Mouse (Mus musculus): Measurements from ENCODE around the gene Ntrk2. TPM values are rescaled to one million over a fixed set of nuclear protein-coding genes. Genes with fewer than 3 reads are reported as not detected.

The Ntrk2 gene
- polyA plus RNA-seq, 1 experiment from 2014 or later, result 3.2 TPM

DNA sequence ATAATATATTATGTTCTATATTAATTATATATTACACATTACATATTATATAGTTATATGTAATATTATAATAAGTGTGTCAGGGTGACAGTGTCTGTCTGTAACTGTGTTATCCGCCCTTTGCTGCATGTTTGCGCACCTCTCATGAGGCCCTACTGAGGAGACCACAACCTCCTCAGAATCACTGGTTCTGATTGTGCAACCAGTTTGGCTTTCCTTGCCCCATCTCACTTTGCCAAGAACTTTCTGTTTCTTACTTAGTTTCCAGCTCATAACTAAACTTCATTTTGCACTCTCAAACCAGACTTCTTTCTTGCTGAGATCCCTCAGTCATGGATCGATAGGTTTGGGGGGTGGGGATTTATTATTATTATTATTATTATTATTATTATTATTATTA lies 120.8 kb downstream of the Ntrk2 start:
- 93% methylated on average over 3 of the region's 3 CpGs for WGBS
- no peak overlapping the region for H3K27ac ChIP-seq (ENCODE audit: low read length)
- no peak overlapping the region for H3K4me2 ChIP-seq (ENCODE audit: low read depth, low read length)
- H3K9ac ChIP-seq (ENCODE audit: low read length), result no peak overlapping the region
- no peaks in the 10 kb centered on the region for H3K4me1 ChIP-seq (replicated peaks; ENCODE audit: control insufficient read depth, insufficient read depth, low read length)
- no peak overlapping the region for H3K4me3 ChIP-seq (ENCODE audit: low read length)
- no peaks in the 10 kb centered on the region for H3K36me3 ChIP-seq (ENCODE audit: control insufficient read depth, insufficient read depth, low read length)
- no peaks in the 10 kb centered on the region for H3K27me3 ChIP-seq (ENCODE audit: control insufficient read depth, insufficient read depth, low read depth, low read length)
- ATAC-seq (ENCODE audit: low read depth), result no peak
- no peaks in the 10 kb centered on the region for H3K9me3 ChIP-seq (ENCODE audit: control insufficient read depth, low read length)

- no peaks in the 10 kb centered on the region for H3K4me1 ChIP-seq (replicated peaks; ENCODE audit: control insufficient read depth, insufficient read depth, low read length)
- H3K4me3 ChIP-seq (ENCODE audit: low read length), result no peak overlapping the region
- peak overlapping the region; percentile 11; the same call in 1 of the 2 replicates for H3K4me2 ChIP-seq (ENCODE audit: low read depth, low read length)
- no peak overlapping the region for H3K9ac ChIP-seq (ENCODE audit: low read length)
- WGBS, result 50% methylated on average over 16 of the region's 16 CpGs
- H3K27ac ChIP-seq (ENCODE audit: low read length), result no peak overlapping the region
- ATAC-seq (ENCODE audit: low read depth), result peak; percentile 26; the same call in 1 of the 2 replicates
- no peaks in the 10 kb centered on the region for H3K27me3 ChIP-seq (ENCODE audit: control insufficient read depth, insufficient read depth, low read depth, low read length)
- H3K36me3 ChIP-seq (ENCODE audit: control insufficient read depth, insufficient read depth, low read length), result no peaks in the 10 kb centered on the region
- no peaks in the 10 kb centered on the region for H3K9me3 ChIP-seq (ENCODE audit: control insufficient read depth, low read length)
These were observed 121.4 kb downstream of the Ntrk2 start for GRCm38 (mm10) chr13:58927656-58928226.

DNA sequence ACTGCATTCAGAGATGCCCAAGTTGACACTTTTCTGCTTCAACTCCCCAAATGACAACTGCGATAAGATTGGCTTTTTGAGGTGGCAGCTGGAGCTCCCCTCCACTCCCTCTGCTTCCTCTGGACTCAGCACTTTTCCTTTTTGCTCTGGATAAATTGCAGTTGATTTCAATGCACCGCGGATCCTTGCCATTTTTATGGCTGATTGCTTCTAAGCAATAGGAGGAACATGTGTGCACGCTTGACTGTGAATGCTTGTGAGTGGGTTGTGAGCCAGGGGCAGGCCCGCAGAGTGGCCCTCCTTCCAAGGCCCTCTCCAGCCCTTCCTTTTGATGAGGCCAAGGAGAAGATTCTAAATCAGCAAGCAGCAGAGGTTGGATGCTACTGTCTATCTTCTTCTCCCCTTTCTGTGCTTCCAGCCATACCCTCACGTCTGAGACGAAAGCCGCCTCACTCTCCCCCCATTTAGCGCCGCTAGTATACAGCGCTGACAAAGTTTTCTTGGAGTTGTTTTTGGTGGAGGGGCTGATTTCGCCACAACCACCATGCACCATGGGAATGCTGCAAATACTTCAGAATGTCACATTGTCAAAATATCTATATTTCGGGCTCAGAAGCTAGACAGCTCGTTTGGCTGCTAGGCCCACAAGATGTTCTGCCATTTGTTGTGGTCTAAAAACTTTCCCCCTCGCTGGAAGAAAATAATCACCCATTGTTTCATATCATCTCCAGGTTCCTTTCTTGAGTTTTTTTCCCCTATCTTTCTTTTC lies 122.5 kb downstream of the Ntrk2 start:
- 80% methylated on average over 15 of the region's 15 CpGs for WGBS
- no peak for ATAC-seq (ENCODE audit: low read depth)

DNA sequence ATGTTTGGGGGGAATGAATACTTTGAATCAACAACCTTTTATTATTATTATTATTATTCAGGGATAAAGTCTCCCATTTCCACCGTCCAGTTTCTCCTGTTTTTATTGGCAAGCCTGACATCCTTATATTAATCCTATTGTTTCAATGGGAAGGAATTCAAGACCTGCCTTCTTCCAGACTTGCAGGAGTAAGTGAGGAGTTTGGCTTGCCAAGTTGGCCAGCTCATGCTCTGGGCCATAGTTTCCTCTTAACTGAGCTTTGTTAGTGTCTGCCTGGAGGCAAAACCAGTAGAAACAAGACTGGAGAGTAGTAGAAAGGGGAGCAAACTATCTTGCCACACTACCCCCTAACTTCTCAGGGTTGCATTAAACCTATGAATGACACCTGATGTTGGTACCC lies 123.8 kb downstream of the Ntrk2 start:
- H3K27ac ChIP-seq (ENCODE audit: low read length), result no peak overlapping the region

More for the DNA sequence above, 122.5 kb downstream of the Ntrk2 start:
- no peaks in the 10 kb centered on the region for H3K4me1 ChIP-seq (replicated peaks; ENCODE audit: control insufficient read depth, insufficient read depth, low read length)
- H3K27me3 ChIP-seq (ENCODE audit: control insufficient read depth, insufficient read depth, low read depth, low read length), result no peaks in the 10 kb centered on the region
- H3K27ac ChIP-seq (ENCODE audit: low read length), result no peak overlapping the region
- no peaks in the 10 kb centered on the region for H3K9me3 ChIP-seq (ENCODE audit: control insufficient read depth, low read length)
- no peak overlapping the region for H3K9ac ChIP-seq (ENCODE audit: low read length)
- no peak overlapping the region for H3K4me3 ChIP-seq (ENCODE audit: low read length)
- H3K4me2 ChIP-seq (ENCODE audit: low read depth, low read length), result no peak overlapping the region
- H3K36me3 ChIP-seq (ENCODE audit: control insufficient read depth, insufficient read depth, low read length), result no peaks in the 10 kb centered on the region

DNA sequence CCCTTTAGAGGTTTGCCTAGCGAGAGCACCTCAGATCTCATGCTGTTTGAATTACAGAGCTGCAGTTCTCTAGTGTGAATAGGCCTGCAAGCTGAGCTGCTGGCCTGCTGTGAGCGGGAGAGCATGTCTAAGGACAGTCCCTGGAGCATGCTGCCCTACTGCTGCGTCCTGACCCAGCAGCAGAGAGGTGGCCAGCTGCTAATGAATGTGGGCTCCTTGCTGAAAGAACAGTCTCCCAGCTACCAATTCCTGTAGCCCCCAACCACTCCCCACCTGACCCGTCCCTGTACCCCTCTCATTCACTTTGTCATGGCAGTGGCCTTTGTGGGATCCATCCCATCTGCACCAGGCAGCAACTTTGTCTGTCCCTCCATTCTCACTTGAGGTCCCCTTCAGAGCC lies 126.8 kb downstream of the Ntrk2 start:
- 51% methylated on average over 4 of the region's 4 CpGs for whole genome bisulfite sequencing
- Histone ChIP-seq H3K4me3 (ENCODE audit: low read length) (no peak overlapping the region), H3K27ac (ENCODE audit: low read length) (no peak overlapping the region), H3K9ac (ENCODE audit: low read length) (no peak overlapping the region), H3K27me3 (ENCODE audit: control insufficient read depth, insufficient read depth, low read depth, low read length) (no peaks in the 10 kb centered on the region), H3K4me1 (replicated peaks; ENCODE audit: control insufficient read depth, insufficient read depth, low read length) (peaks cover 10% of the 10 kb centered on the region; the same call in 1 of the 2 replicates), H3K4me2 (ENCODE audit: low read depth, low read length) (no peak overlapping the region), H3K36me3 (ENCODE audit: control insufficient read depth, insufficient read depth, low read length) (no peaks in the 10 kb centered on the region), H3K9me3 (ENCODE audit: control insufficient read depth, low read length) (no peaks in the 10 kb centered on the region)
- ATAC-seq (ENCODE audit: low read depth), result no peak

More for the DNA sequence above, 123.8 kb downstream of the Ntrk2 start:
- H3K9me3 ChIP-seq (ENCODE audit: control insufficient read depth, low read length), result no peaks in the 10 kb centered on the region
- no peaks in the 10 kb centered on the region for H3K36me3 ChIP-seq (ENCODE audit: control insufficient read depth, insufficient read depth, low read length)
- no peaks in the 10 kb centered on the region for H3K27me3 ChIP-seq (ENCODE audit: control insufficient read depth, insufficient read depth, low read depth, low read length)
- no peak for ATAC-seq (ENCODE audit: low read depth)
- H3K4me2 ChIP-seq (ENCODE audit: low read depth, low read length), result no peak overlapping the region
- no peak overlapping the region for H3K4me3 ChIP-seq (ENCODE audit: low read length)
- WGBS, result 68% methylated on average over 1 of the region's 1 CpGs
- H3K4me1 ChIP-seq (replicated peaks; ENCODE audit: control insufficient read depth, insufficient read depth, low read length), result no peaks in the 10 kb centered on the region
- H3K9ac ChIP-seq (ENCODE audit: low read length), result no peak overlapping the region

DNA sequence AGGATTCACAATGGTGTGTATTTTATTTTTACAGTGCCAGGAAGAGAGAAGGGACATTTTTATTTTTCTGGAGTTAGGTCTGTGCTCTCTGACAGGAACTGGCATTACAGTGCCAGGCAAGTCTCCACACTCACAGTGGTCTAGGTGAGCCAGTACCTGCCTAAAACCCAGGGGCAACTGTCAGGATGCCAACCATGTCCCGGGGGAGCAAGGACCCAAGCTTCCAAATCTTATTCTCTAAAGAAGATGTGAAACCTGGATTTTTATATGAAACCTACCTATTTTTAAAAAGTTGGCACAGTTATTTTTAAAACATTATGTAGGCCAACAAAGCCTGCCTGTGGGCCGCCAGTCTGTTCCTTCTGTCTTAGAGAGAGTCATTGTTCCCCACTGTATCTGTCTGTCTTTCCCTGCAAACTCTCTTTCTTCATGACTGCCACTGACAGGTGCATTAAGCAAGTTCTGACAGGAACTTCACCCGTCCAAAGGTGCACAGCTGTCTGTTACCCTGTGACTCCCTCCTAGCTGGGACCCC lies 128.3 kb downstream of the Ntrk2 start:
- Histone ChIP-seq H3K27me3 (ENCODE audit: control insufficient read depth, insufficient read depth, low read depth, low read length) (no peaks in the 10 kb centered on the region), H3K9ac (ENCODE audit: low read length) (no peak overlapping the region), H3K27ac (ENCODE audit: low read length) (no peak overlapping the region), H3K4me2 (ENCODE audit: low read depth, low read length) (no peak overlapping the region), H3K4me1 (replicated peaks; ENCODE audit: control insufficient read depth, insufficient read depth, low read length) (peaks cover 10% of the 10 kb centered on the region; the same call in 1 of the 2 replicates), H3K4me3 (ENCODE audit: low read length) (no peak overlapping the region), H3K9me3 (ENCODE audit: control insufficient read depth, low read length) (no peaks in the 10 kb centered on the region), H3K36me3 (ENCODE audit: control insufficient read depth, insufficient read depth, low read length) (no peaks in the 10 kb centered on the region)
- ATAC-seq (ENCODE audit: low read depth), result no peak
- 82% methylated on average over 3 of the region's 3 CpGs for WGBS

DNA sequence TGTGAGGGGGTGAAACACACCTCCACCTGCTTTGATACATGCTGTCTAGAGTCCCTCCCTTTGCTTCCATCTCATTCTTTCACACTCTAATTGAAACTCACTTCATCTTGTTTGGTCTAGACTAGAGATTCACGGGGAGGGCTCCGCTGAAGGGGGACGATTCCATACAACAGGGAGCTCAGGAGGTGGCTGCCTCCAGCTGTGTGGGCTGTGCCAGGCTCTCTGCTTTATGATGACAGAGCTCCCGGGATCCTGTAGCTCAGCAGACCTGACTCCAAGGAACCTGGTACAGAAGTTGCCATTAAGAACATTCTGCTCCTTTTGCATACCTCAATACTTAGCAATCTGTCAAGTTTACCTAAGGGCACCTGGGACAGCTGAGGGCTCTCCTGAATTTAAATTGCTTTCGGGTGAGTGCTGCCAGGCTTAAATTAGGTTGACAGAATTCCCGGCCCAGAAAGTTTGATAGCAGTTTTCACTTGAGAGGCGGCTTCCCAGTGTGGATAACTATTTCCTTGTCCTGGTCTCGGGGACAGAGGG lies 129.7 kb downstream of the Ntrk2 start:
- no peaks in the 10 kb centered on the region for H3K9me3 ChIP-seq (ENCODE audit: control insufficient read depth, low read length)
- no peaks in the 10 kb centered on the region for H3K36me3 ChIP-seq (ENCODE audit: control insufficient read depth, insufficient read depth, low read length)
- H3K4me1 ChIP-seq (replicated peaks; ENCODE audit: control insufficient read depth, insufficient read depth, low read length), result peaks cover 10% of the 10 kb centered on the region; the same call in 1 of the 2 replicates
- peak overlapping the region; percentile 8; the same call in 1 of the 2 replicates for H3K4me2 ChIP-seq (ENCODE audit: low read depth, low read length)
- H3K27me3 ChIP-seq (ENCODE audit: control insufficient read depth, insufficient read depth, low read depth, low read length), result no peaks in the 10 kb centered on the region
- WGBS, result 11% methylated on average over 8 of the region's 8 CpGs
- H3K4me3 ChIP-seq (ENCODE audit: low read length), result no peak overlapping the region
- no peak overlapping the region for H3K9ac ChIP-seq (ENCODE audit: low read length)
- peak; percentile 64 for ATAC-seq (ENCODE audit: low read depth)
- H3K27ac ChIP-seq (ENCODE audit: low read length), result no peak overlapping the region

DNA sequence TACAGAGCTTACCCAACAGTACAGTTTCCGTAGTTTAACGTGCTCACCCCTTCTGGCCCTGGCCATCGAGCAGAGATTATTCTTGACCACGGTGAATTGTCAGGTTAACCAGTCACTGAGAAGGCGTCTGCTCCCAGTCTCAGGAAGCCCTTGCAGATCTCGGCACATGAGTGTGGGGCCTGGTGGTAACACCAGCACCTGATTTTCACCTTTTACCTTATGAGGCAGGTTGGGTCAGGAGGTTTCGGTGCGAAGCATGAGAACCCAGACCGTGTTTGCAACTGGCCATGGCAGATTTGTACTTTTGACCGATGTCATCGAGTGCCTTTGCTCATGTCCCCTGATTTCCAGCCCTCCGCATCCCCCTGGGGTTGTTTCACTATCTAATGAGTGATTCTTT lies 131.5 kb downstream of the Ntrk2 start:
- no peak overlapping the region for H3K4me2 ChIP-seq (ENCODE audit: low read depth, low read length)
- no peak overlapping the region for H3K9ac ChIP-seq (ENCODE audit: low read length)
- ATAC-seq (ENCODE audit: low read depth), result no peak
- 90% methylated on average over 12 of the region's 12 CpGs for WGBS
- no peaks in the 10 kb centered on the region; the same call in 1 of the 2 replicates for H3K27me3 ChIP-seq (ENCODE audit: control insufficient read depth, insufficient read depth, low read depth, low read length)
- no peak overlapping the region for H3K4me3 ChIP-seq (ENCODE audit: low read length)
- H3K36me3 ChIP-seq (ENCODE audit: control insufficient read depth, insufficient read depth, low read length), result no peaks in the 10 kb centered on the region
- H3K27ac ChIP-seq (ENCODE audit: low read length), result no peak overlapping the region
- H3K4me1 ChIP-seq (replicated peaks; ENCODE audit: control insufficient read depth, insufficient read depth, low read length), result peaks cover 10% of the 10 kb centered on the region; the same call in 1 of the 2 replicates
- H3K9me3 ChIP-seq (ENCODE audit: control insufficient read depth, low read length), result no peaks in the 10 kb centered on the region

DNA sequence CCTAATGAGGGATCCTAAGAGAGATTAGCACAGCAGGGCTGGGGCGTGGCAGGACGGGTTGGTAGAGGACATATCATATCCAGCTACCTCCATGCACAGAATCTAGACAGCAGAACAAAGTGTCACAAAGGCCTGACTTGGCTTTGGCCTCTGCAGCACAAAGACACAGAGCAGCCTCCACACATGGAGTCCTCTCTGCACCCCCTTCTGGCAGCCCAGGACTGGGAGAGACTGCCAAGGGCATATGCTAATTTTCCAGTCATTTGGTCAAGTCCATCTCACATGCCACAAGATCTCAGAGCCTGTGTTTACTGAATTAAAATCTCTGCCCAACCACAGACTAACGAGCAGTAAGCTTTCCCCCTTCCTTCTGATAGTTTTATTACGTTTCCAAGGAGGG lies 132.1 kb downstream of the Ntrk2 start:
- ATAC-seq (ENCODE audit: low read depth), result no peak
- Histone ChIP-seq H3K9me3 (ENCODE audit: control insufficient read depth, low read length) (no peaks in the 10 kb centered on the region), H3K4me2 (ENCODE audit: low read depth, low read length) (no peak overlapping the region), H3K4me3 (ENCODE audit: low read length) (no peak overlapping the region), H3K36me3 (ENCODE audit: control insufficient read depth, insufficient read depth, low read length) (no peaks in the 10 kb centered on the region), H3K27me3 (ENCODE audit: control insufficient read depth, insufficient read depth, low read depth, low read length) (no peaks in the 10 kb centered on the region; the same call in 1 of the 2 replicates), H3K9ac (ENCODE audit: low read length) (no peak overlapping the region), H3K4me1 (replicated peaks; ENCODE audit: control insufficient read depth, insufficient read depth, low read length) (peaks cover 10% of the 10 kb centered on the region; the same call in 1 of the 2 replicates), H3K27ac (ENCODE audit: low read length) (no peak overlapping the region)
- 43% methylated on average over 4 of the region's 4 CpGs for WGBS
